Mouse (Mus musculus): ENCODE measurements around the gene Casr.

DNA sequence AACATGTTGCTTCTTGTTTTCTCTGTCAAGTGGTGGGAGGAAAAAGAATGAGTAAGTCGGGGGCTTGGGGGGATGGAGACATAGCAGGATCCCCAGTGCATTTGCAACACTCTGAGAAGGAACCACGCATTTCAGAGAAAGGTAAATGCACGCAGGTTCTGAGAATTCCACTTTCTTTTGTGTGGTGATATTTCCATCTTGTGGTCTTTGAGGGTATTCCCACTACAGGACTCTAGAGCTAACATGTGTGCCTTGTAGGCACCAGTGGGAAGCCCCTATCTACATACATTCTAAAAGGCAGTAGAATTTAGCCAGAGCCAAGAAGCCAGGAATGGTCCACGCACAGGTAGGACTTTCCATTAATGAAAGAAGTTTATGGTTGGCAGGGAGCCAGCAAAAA lies 56.0 kb downstream of the Casr start:
- TF ChIP-seq CTCF (IDR thresholded peaks at IDR 0.05; ENCODE audit: low read depth) (peak; percentile 49), EP300 (optimal IDR thresholded peaks at IDR 0.05) (no peak)

Data from stomach, postnatal 0 days (tissue).